Mouse (Mus musculus): ENCODE measurements at regions not wholly inside any gene's neighbourhood (a gene's known extent, or its start where the extent isn't known, plus 50 kb on each side); places are given as distances from the start of the nearest gene placed in this dataset.

DNA sequence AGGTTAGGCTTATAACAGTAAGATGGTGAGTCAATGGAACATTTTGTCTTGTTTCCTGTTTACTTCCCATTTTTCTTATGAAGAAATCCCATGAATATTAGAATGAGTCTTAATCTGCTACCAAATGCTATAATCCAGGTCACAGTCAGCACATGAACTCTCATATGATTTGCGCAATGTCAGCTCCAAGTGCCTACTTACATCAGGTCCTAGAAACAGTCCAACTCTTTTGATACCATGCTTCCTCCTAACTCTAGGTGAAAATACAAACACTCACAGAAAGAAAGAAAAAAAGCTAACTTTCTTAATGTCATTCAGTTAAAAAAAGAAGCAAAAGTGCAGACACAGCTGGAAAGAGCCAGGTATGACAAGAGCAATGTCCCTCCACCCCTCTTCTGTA is 616.2 kb upstream of the Cited2 start:
- H3K4me1 ChIP-seq: peaks cover 4% of the 10 kb centered on the region
- WGBS: 96% methylated on average over 1 of the region's 1 CpGs
- H3K36me3 ChIP-seq: no peaks in the 10 kb centered on the region
- H3K27ac ChIP-seq: no peak overlapping the region
- no peaks in the 10 kb centered on the region for H3K27me3 ChIP-seq
- no peak overlapping the region for H3K4me3 ChIP-seq
- H3K9me3 ChIP-seq: no peaks in the 10 kb centered on the region
- no peak overlapping the region for H3K9ac ChIP-seq
- ATAC-seq (ENCODE audit: insufficient number of reproducible peaks, insufficient read depth, low FRiP score, low TSS enrichment): no peak
- no peak overlapping the region for H3K4me2 ChIP-seq (replicated peaks)

DNA sequence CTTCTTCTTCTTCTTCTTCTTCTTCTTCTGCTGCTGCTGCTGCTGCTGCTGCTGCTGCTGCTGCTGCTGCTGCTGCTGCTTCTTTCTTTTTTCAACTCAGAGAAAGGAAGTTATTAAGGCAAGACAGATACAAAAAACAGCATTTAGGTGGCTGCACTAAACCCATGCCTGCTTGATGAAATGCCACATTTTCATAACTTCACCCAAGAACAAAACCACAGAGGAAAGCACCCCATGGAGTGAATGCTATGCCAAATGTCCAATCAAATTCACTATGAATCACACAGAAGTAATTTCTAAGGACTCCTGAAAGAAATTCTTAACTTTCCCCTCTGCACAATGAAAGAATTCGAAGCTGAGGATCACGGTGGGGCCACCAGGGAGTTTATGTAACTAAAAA is 611.9 kb upstream of the Cited2 start:
- Histone ChIP-seq H3K27ac (no peak overlapping the region), H3K9ac (no peak overlapping the region), H3K4me1 (no peaks in the 10 kb centered on the region), H3K36me3 (no peaks in the 10 kb centered on the region), H3K4me2 (replicated peaks) (no peak overlapping the region), H3K27me3 (no peaks in the 10 kb centered on the region), H3K9me3 (no peaks in the 10 kb centered on the region), H3K4me3 (no peak overlapping the region)
- WGBS: 69% methylated on average over 2 of the region's 2 CpGs
- ATAC-seq (ENCODE audit: insufficient number of reproducible peaks, insufficient read depth, low FRiP score, low TSS enrichment): no peak

DNA sequence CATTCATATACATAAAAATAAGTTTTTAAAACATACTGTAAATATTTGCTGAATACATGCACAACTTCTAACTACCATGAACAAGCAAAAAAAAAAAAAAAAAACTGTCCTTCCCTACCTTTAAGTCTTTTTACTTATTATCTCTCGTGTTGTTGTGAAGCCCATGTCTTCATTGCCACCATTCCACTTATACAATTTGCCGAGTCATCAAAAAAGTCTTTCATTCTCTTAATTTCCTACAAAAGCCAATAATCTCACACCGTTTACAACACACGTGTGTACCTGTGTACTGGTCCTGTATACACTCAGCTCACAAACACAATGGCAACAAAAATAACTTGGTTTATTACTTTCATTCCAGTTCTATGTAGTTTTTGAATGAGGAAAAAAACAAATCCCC is 608.2 kb upstream of the Cited2 start:
- no peak overlapping the region for H3K4me2 ChIP-seq (replicated peaks)
- no peak overlapping the region for H3K4me3 ChIP-seq
- no peak overlapping the region for H3K9ac ChIP-seq
- H3K4me1 ChIP-seq: no peaks in the 10 kb centered on the region
- ATAC-seq (ENCODE audit: insufficient number of reproducible peaks, insufficient read depth, low FRiP score, low TSS enrichment): no peak
- H3K27me3 ChIP-seq: no peaks in the 10 kb centered on the region
- no peaks in the 10 kb centered on the region for H3K36me3 ChIP-seq
- 93% methylated on average over 4 of the region's 4 CpGs for WGBS
- no peaks in the 10 kb centered on the region for H3K9me3 ChIP-seq
- no peak overlapping the region for H3K27ac ChIP-seq

DNA sequence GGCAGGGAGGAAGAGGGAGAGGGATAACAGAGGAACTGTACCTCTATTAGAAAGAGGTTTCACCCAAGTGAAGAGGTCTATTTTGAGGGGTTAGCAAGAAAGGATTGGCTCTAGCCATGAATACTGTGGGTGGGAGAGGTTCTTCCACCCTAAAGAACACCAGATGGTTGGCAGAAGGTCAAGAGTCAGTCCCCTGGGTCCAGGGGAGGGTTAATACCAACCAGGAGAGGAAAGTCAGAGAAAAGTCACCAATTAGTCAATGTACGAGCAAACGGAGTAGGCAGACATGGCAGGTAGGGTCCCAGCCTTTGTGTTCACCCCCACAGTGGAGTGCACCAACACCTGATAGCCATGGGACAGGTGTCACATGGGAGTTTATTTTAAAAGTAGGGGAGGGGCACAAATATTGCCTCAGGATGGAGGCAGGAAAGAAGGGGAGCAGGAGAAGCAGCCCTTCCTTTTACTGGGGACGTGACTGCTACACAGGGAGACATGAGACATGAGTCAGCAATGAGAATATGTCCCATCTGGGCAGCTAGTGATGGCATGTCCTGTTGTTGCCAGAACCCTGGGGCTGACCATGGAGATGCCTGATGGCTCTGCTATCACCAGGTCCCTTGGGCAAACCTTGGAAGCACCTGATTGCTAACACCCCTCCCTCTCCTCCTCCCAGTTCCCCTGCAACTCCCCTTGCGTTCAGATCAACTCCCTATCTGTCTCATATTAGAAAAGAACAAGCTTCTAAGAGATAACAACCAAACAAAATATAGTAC is 593.4 kb upstream of the Cited2 start:
- Histone ChIP-seq H3K4me2 (replicated peaks) (no peak overlapping the region), H3K9me3 (peaks cover 6% of the 10 kb centered on the region; the same call in 1 of the 2 replicates), H3K36me3 (no peaks in the 10 kb centered on the region), H3K27ac (no peak overlapping the region), H3K4me1 (no peaks in the 10 kb centered on the region), H3K27me3 (no peaks in the 10 kb centered on the region), H3K4me3 (no peak overlapping the region), H3K9ac (no peak overlapping the region)
- WGBS: 75% methylated on average over 4 of the region's 4 CpGs
- ATAC-seq (ENCODE audit: insufficient number of reproducible peaks, insufficient read depth, low FRiP score, low TSS enrichment): no peak

DNA sequence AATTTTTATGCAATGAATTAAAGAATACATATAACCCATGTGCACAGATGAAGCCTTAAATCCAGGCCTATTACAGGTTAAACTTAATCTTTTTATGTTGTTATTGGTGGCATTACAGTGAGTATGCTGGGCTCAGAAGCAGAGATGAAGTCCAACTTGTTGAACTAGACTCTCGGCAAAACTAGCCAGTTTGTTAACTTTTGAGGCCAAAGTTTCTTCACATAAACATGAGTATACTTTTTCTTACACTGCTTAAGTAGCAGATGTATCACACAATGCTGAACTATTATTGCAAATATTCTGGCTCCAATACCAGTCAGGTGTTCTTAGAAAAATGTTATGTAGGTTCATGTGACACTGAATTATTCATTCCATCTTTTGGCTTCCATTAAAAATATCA is 592.4 kb upstream of the Cited2 start:
- H3K9me3 ChIP-seq: no peaks in the 10 kb centered on the region
- H3K9ac ChIP-seq: no peak overlapping the region
- no peaks in the 10 kb centered on the region for H3K4me1 ChIP-seq
- no peak overlapping the region for H3K4me3 ChIP-seq
- ATAC-seq (ENCODE audit: insufficient number of reproducible peaks, insufficient read depth, low FRiP score, low TSS enrichment): no peak
- 88% methylated on average over 1 of the region's 1 CpGs for WGBS
- H3K27ac ChIP-seq: no peak overlapping the region
- no peak overlapping the region for H3K4me2 ChIP-seq (replicated peaks)
- no peaks in the 10 kb centered on the region for H3K36me3 ChIP-seq
- no peaks in the 10 kb centered on the region for H3K27me3 ChIP-seq

DNA sequence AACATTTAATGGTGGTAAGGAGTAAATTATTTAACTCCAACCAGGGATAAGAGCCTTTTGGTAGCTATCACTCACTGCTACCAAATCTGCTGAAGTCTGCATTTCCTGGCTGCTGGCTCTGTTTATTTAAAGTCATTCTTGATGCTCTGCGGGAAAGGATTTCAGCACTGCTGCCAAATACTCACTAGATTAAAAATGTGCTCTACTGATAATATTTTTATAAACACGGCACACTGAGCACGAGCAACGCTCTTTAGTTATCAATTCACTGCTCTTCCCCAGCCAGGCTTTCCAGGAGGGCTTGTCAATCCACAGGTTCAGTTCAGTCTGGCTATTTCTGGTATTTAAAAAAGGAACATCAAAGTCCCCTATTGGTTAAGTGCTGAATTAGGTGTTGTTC is 591.3 kb upstream of the Cited2 start:
- ATAC-seq (ENCODE audit: insufficient number of reproducible peaks, insufficient read depth, low FRiP score, low TSS enrichment): no peak
- no peaks in the 10 kb centered on the region for H3K9me3 ChIP-seq
- H3K27me3 ChIP-seq: no peaks in the 10 kb centered on the region
- no peaks in the 10 kb centered on the region for H3K36me3 ChIP-seq
- H3K27ac ChIP-seq: no peak overlapping the region
- no peak overlapping the region for H3K9ac ChIP-seq
- H3K4me3 ChIP-seq: no peak overlapping the region
- H3K4me1 ChIP-seq: no peaks in the 10 kb centered on the region
- WGBS: 47% methylated on average over 4 of the region's 4 CpGs
- H3K4me2 ChIP-seq (replicated peaks): no peak overlapping the region

DNA sequence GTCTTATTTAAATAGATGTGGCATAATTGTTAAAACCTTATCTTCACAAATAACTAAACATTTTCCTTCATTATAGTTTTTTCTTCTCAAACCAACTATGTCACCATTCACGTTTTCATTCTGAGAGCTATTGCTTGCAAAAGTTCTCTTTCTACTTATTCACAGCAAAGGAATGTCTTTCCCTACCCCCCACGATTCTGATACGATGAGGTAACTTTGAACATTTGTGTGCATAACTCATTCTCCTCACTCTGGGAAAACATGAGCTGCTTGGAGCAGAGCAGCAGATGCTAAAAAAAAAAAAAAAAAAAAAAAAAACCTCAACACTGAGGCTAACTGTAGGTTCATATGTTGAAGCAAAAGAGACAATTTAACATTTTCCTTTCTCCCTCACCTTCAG is 547.6 kb upstream of the Cited2 start:
- no peaks in the 10 kb centered on the region for H3K4me1 ChIP-seq
- H3K27me3 ChIP-seq: no peaks in the 10 kb centered on the region
- ATAC-seq (ENCODE audit: insufficient number of reproducible peaks, insufficient read depth, low FRiP score, low TSS enrichment): no peak
- H3K9me3 ChIP-seq: no peaks in the 10 kb centered on the region
- no peaks in the 10 kb centered on the region for H3K36me3 ChIP-seq
- H3K9ac ChIP-seq: no peak overlapping the region
- no peak overlapping the region for H3K4me3 ChIP-seq
- 24% methylated on average over 3 of the region's 3 CpGs for WGBS
- H3K27ac ChIP-seq: no peak overlapping the region
- no peak overlapping the region for H3K4me2 ChIP-seq (replicated peaks)

DNA sequence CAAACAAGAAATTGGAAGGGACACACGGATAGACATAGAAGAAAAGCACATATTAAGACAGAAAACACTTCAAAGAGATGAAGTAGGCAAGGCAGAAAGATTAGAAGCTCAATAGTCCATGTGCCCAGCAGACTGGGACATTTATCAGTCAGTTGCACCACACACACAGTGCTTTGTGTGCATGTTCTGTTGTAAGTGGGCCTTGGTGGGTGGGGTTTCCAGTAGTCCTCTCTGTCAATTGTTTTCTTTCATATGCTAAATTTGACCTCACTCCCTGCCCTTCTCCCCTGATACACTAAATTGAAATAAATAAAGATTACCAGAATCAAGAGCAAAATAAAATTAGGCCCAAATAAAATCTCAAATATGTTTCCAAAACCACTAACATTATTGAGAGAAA is 546.0 kb upstream of the Cited2 start:
- Histone ChIP-seq H3K4me2 (replicated peaks) (no peak overlapping the region), H3K36me3 (no peaks in the 10 kb centered on the region), H3K4me1 (no peaks in the 10 kb centered on the region), H3K9ac (no peak overlapping the region), H3K27ac (no peak overlapping the region), H3K27me3 (no peaks in the 10 kb centered on the region), H3K9me3 (no peaks in the 10 kb centered on the region), H3K4me3 (no peak overlapping the region)
- ATAC-seq (ENCODE audit: insufficient number of reproducible peaks, insufficient read depth, low FRiP score, low TSS enrichment): no peak
- 76% methylated on average over 1 of the region's 1 CpGs for WGBS

DNA sequence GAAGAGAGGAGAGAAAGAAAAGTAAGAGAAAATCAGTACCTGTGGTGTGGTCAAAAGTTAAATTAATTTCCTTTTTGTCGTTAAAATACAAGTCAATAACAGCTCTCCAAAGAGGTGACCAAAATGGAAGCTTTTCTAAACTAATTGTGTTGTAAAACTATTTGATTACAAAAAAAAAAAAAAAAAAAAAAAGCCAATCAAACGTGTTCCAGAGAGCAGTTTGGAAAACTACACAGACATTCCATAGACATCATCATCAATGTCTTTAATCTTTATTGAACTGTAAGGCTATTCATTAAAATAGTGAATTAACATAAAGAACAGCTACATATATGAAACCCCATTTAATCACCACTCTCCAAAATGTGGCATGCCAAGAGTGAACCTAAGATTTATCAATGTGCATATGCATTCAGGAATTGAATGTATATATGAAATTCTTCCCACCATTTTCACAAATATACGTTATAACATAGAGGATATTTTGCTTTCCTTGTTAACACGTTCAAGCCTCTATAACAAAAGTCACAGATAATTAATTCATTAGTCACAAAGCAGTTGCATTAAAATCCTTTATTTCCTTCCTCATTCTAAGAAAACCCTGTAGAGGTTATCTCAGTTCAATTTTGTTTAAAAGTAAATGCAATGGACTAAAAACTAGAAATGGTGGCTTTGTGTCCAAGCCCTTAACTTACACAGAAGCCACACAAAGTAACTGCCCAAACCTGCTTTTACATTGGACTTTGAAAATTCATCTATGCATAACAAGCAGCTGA is 545.3 kb upstream of the Cited2 start:
- Histone ChIP-seq H3K4me3 (no peak overlapping the region), H3K27ac (no peak overlapping the region), H3K36me3 (no peaks in the 10 kb centered on the region), H3K9me3 (no peaks in the 10 kb centered on the region), H3K27me3 (no peaks in the 10 kb centered on the region), H3K4me1 (no peaks in the 10 kb centered on the region), H3K4me2 (replicated peaks) (no peak overlapping the region), H3K9ac (no peak overlapping the region)
- ATAC-seq (ENCODE audit: insufficient number of reproducible peaks, insufficient read depth, low FRiP score, low TSS enrichment): no peak
- 84% methylated on average over 4 of the region's 4 CpGs for WGBS

DNA sequence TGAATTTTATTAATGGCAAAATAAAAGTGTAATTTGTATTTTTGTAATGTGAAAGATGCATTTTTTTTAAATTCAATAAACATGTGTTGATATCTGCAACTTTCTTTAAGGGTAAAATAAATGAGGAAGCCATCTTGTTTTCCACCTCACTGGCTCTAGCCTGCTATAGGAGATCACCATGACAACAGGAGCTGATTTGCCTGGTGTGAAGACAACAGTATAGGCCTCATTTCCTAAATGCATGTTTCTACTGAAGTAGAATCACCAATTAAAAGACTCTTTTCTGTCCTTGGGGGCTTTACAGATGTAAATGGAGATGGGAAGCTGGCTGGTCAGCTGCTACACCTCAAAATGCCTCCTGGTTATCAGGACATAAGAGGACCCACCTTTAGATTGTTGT is 544.4 kb upstream of the Cited2 start:
- H3K27me3 ChIP-seq: no peaks in the 10 kb centered on the region
- H3K4me2 ChIP-seq (replicated peaks): no peak overlapping the region
- ATAC-seq (ENCODE audit: insufficient number of reproducible peaks, insufficient read depth, low FRiP score, low TSS enrichment): no peak
- H3K4me3 ChIP-seq: no peak overlapping the region
- H3K36me3 ChIP-seq: no peaks in the 10 kb centered on the region
- H3K9me3 ChIP-seq: no peaks in the 10 kb centered on the region
- H3K27ac ChIP-seq: no peak overlapping the region
- no peak overlapping the region for H3K9ac ChIP-seq
- no peaks in the 10 kb centered on the region for H3K4me1 ChIP-seq

DNA sequence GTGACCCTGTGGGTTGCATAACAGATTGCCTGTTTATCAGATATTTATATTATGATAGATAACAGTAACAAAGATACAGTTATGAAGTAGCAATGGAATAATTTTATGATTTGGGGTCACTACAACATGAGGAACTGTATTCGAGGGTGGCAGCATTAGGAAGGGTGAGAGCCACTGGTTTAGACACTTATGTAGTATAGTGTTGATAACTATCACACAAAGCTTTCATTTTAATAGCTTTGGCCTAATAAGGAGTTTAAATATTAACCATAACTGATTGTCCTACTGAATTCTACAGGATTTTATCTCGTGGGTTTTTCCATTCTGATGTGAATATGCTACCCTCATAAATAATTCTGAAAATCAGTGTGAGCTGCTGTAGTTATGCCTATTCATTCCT is 538.6 kb upstream of the Cited2 start:
- WGBS: 74% methylated on average over 2 of the region's 2 CpGs
- no peaks in the 10 kb centered on the region for H3K27me3 ChIP-seq
- no peak overlapping the region for H3K4me2 ChIP-seq (replicated peaks)
- H3K9me3 ChIP-seq: no peaks in the 10 kb centered on the region
- no peaks in the 10 kb centered on the region for H3K36me3 ChIP-seq
- H3K27ac ChIP-seq: no peak overlapping the region
- H3K9ac ChIP-seq: no peak overlapping the region
- ATAC-seq (ENCODE audit: insufficient number of reproducible peaks, insufficient read depth, low FRiP score, low TSS enrichment): no peak
- no peaks in the 10 kb centered on the region for H3K4me1 ChIP-seq
- H3K4me3 ChIP-seq: no peak overlapping the region

DNA sequence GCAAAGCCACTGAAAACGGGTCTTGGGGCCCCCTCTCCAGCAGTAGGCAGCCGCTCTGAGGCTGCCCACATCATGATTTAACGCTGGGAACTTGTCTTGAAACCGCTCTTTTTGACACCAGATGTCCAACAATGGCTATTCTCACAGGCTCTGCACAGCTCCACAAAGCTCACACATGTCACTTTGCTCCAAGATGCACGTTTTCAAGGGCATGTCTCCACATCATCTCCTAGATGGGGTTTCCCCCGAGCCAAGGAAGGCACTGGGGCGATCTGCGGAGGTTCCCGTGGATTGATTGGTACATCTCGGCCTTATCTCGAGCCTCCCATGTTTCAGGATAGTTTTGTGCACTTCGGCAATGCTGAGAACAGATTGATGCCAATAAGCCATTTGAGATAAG is 526.8 kb upstream of the Cited2 start:
- no peak for ATAC-seq (ENCODE audit: insufficient number of reproducible peaks, insufficient read depth, low FRiP score, low TSS enrichment)
- no peak overlapping the region for H3K4me2 ChIP-seq (replicated peaks)
- H3K9me3 ChIP-seq: no peaks in the 10 kb centered on the region
- no peaks in the 10 kb centered on the region for H3K27me3 ChIP-seq
- 52% methylated on average over 12 of the region's 12 CpGs for WGBS
- 0 out of 2 replicates have a peak, but pooled peaks cover 4% of the 10 kb centered on the region for H3K4me1 ChIP-seq
- no peak overlapping the region for H3K27ac ChIP-seq
- H3K4me3 ChIP-seq: no peak overlapping the region
- no peaks in the 10 kb centered on the region for H3K36me3 ChIP-seq
- no peak overlapping the region for H3K9ac ChIP-seq
